Mouse (Mus musculus) testis, adult 2 months (tissue): ENCODE measurements around the gene Bend3.

Experiments
- CTCF ChIP-seq: fragments of 200-500 bp; IDR thresholded peaks from 2 replicates; pipeline ENCODE4 v1.5.1; 2012; ENCODE audit warnings: low read depth, mild to moderate bottlenecking, inconsistent platforms, low read length, moderate library complexity; ENCODE audit not compliant: control insufficient read depth, insufficient read depth, insufficient replicate concordance
- POLR2A ChIP-seq: fragments of 200-500 bp; IDR thresholded peaks from 2 replicates; pipeline ENCODE4 v1.6.1; 2012; ENCODE audit warnings: low read depth, mild to moderate bottlenecking, inconsistent platforms, low read length, moderate library complexity; ENCODE audit not compliant: control insufficient read depth

- TF ChIP-seq CTCF (no peak), POLR2A (no peak)
These were observed 38.6 kb upstream of the Bend3 start for GRCm38 (mm10) chr10:43440050-43440449.
